Mouse (Mus musculus): ENCODE results near the gene Vmn2r32. TPM values are rescaled to one million over a fixed set of nuclear protein-coding genes. Genes with fewer than 3 reads are reported as not detected.
"Not testable (repeated sequence)": the region's sequence is repeated elsewhere in the genome, so short reads cannot be mapped to it uniquely, and the experiment has no call there.

Vmn2r32 gene
- not detected for total RNA-seq (2021)
- long read RNA-seq, experiment 1 = 0 reads
- long read RNA-seq, experiment 2 = 0 reads

GRCm38 (mm10) chr7:7479918-7480317, at the start of gene Vmn2r32:
Gene Vmn2r32 (minus strand): TSS chr7:7480018.
- not testable (repeated sequence) for H3K4me3 ChIP-seq; DNase-seq (ENCODE audit: low spot score in 2 of 2); H3K27ac ChIP-seq

Other genes starting within 250 kb of the Vmn2r32 start
- 1 to 10 TPM; 2.7 TPM for gene Vmn2r29, start 232.7 kb downstream of the Vmn2r32 start, total RNA-seq (2021)
- 10 to 100 TPM in 1 of 2 experiments, 1 to 10 TPM in 1; 9.6 to 14.4 TPM for gene Gm45844, start 201.7 kb downstream of the Vmn2r32 start, total RNA-seq (2021)
- gene Clcn4, start 179.2 kb downstream of the Vmn2r32 start, total RNA-seq (2021) = 100 to 1,000 TPM; 128 to 137 TPM
- under 1 TPM; 0.15 to 0.18 TPM for gene Vmn2r30, start 142.4 kb downstream of the Vmn2r32 start, total RNA-seq (2021)
- gene Gm45783, start 105.4 kb downstream of the Vmn2r32 start, total RNA-seq (2021) = not detected
- gene Vmn2r31, start 80.3 kb downstream of the Vmn2r32 start, total RNA-seq (2021) = not detected
- gene Vmn2r33, start 86.8 kb upstream of the Vmn2r32 start, total RNA-seq (2021) = not detected
- gene Vmn2r34, start 209.5 kb upstream of the Vmn2r32 start, total RNA-seq (2021) = not detected